Mouse (Mus musculus) urinary bladder, postnatal 4 days (tissue): Measurements from ENCODE around the gene Jund.

Source experiments
- DNase-seq, 2 experiments: peaks; one replicate each; pipeline ENCODE4 v3.0.0; 2021 to 2022; ENCODE audit warnings: low spot score in 2 of 2

The Jund gene

GRCm38 (mm10) chr8:70725792-70726447, 27.2 kb downstream of the Jund start:
- DNase-seq = no peak

GRCm38 (mm10) chr8:70726721-70727120, 28.0 kb downstream of the Jund start:
- no peak for DNase-seq

GRCm38 (mm10) chr8:70729808-70730475, 31.2 kb downstream of the Jund start:
- DNase-seq = no peak

GRCm38 (mm10) chr8:70730956-70731355, 32.2 kb downstream of the Jund start:
- DNase-seq = no peak

GRCm38 (mm10) chr8:70737705-70738104, 39.0 kb downstream of the Jund start:
- no peak for DNase-seq

GRCm38 (mm10) chr8:70738211-70738610, 39.5 kb downstream of the Jund start:
- no peak for DNase-seq

- DNase-seq = no peak
These were observed 42.9 kb downstream of the Jund start for GRCm38 (mm10) chr8:70741661-70742060.

GRCm38 (mm10) chr8:70742176-70742575, 43.4 kb downstream of the Jund start:
- DNase-seq = no peak

GRCm38 (mm10) chr8:70742981-70743655, 44.4 kb downstream of the Jund start:
- no peak for DNase-seq

GRCm38 (mm10) chr8:70743656-70744590, 45.2 kb downstream of the Jund start:
- DNase-seq = no peak

GRCm38 (mm10) chr8:70744806-70745205, 46.1 kb downstream of the Jund start:
- no peak for DNase-seq

- DNase-seq = no peak
These were observed 47.0 kb downstream of the Jund start for GRCm38 (mm10) chr8:70745691-70746220.

- no peak for DNase-seq
These were observed 47.9 kb downstream of the Jund start for GRCm38 (mm10) chr8:70746676-70747075.

- no peak for DNase-seq
These were observed 48.6 kb downstream of the Jund start for GRCm38 (mm10) chr8:70747211-70747890.

GRCm38 (mm10) chr8:70748246-70749096, 49.7 kb downstream of the Jund start:
- DNase-seq = no peak

- DNase-seq = no peak
These were observed 50.4 kb downstream of the Jund start for GRCm38 (mm10) chr8:70749097-70749674.
